Mouse (Mus musculus) cerebellum, adult 2 months (tissue): ENCODE data around the gene Atp1a1. TPM values are rescaled to one million over a fixed set of nuclear protein-coding genes. Genes with fewer than 3 reads are reported as not detected.

ENCODE experiments used
- DNase-seq, 2 experiments: peaks; one replicate each; pipeline ENCODE4 v3.0.0; 2021
- H3K27ac ChIP-seq: fragments of 200-500 bp; 2 replicates; pipeline ENCODE4 v1.5.1; 2012; ENCODE audit warnings: low read length, control low read depth, inconsistent platforms; ENCODE audit not compliant: insufficient read depth
- H3K27me3 ChIP-seq: fragments of 200-500 bp; 2 replicates; pipeline ENCODE4 v1.6.1; 2012; ENCODE audit warnings: inconsistent platforms, mild to moderate bottlenecking, low read length, moderate library complexity; ENCODE audit not compliant: control insufficient read depth, insufficient read depth
- H3K4me1 ChIP-seq: fragments of 200-500 bp; 2 replicates; pipeline ENCODE4 v1.6.1; 2011; ENCODE audit warnings: low read length; ENCODE audit not compliant: control insufficient read depth, insufficient read depth
- H3K4me3 ChIP-seq: fragments of 200-500 bp; replicated peaks from 2 replicates; pipeline ENCODE3; 2011; ENCODE audit warnings: mild to moderate bottlenecking, low read depth, low read length, control low read depth; ENCODE audit not compliant: insufficient read depth
- CTCF ChIP-seq: fragments of 200-500 bp; IDR thresholded peaks from 2 replicates; pipeline ENCODE4 v1.5.1; 2011; ENCODE audit warnings: low read depth, mild to moderate bottlenecking, control low read depth, low read length, moderate library complexity, borderline replicate concordance; ENCODE audit not compliant: insufficient read depth
- POLR2A ChIP-seq: fragments of 200-500 bp; IDR thresholded peaks from 2 replicates; pipeline ENCODE4 v1.6.1; 2011; ENCODE audit warnings: low read length, control low read depth, borderline replicate concordance; ENCODE audit not compliant: insufficient read depth
- WGBS: fragments of 180-500 bp; shearing (Covaris S2); methylation state at CpG from one replicate; pipeline ENCODE4 v1.1.7; 2018; 5-methylcytosine and 5-hydroxymethylcytosine counted together
- polyA plus RNA-seq: library from polyadenylated mRNA; depleted of rRNA; stranded (reverse); fragments of >200 nt; gene quantifications from 2 replicates; pipeline ENCODE4 v1.2.3, GENCODE M21; 2012

Atp1a1 gene
- polyA plus RNA-seq, 1 experiment = 826 TPM

GRCm38 (mm10) chr3:101552621-101553620 lies 51.6 kb downstream of the Atp1a1 start:
- no peak overlapping the region for H3K27ac ChIP-seq
- 69% methylated on average over 7 of the region's 7 CpGs for WGBS
- peak in 1 of 2 experiments; percentile 57 for DNase-seq

DNA sequence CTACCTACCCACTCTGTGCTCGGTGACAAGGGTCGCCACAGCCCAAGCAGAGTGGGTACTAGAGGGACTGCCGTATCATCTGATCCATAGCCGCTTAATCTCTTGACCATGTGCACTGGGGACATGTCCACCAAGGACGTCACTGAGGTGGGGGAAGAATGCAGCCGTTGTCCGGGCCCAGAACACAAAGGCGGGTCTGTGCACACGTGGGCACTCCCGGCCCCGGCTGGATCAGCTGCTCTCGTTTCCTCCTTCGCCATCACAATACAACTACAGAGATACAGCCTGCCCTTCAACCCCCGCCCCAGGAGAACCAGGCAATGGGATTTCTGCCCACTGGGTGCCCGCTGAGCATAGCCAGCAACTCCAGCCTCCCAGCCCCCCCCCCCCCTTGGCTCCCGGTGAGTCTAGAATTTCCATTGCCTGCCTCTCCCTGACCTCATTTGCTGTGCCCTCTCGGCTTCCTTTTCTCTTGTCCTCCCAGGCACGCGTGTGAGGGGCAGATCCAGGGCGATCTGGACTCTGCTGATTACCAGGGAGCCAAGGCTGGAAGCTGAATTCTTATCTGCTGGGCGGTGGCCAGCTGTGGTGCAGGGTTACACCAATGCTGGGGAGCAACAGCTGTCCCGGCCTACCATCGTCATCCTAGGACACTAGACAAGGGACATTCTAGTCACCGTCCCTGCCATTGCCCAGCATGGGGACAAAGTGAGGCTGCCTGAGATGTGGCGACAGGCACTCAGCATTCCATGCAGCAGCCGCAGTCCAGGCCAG lies 52.8 kb downstream of the Atp1a1 start:
- 62% methylated on average over 26 of the region's 26 CpGs for WGBS
- peak in 1 of 2 experiments; percentile 56 for DNase-seq
- peak overlapping the region; percentile 12; the same call in 1 of the 2 replicates for H3K27ac ChIP-seq
- H3K4me1 ChIP-seq = peaks cover 12% of the 10 kb centered on the region
- no peaks in the 10 kb centered on the region for H3K27me3 ChIP-seq
- TF ChIP-seq POLR2A (no peak), CTCF (no peak)
- no peak overlapping the region for H3K4me3 ChIP-seq

More at GRCm38 (mm10) chr3:101552621-101553620, 51.6 kb downstream of the Atp1a1 start:
- TF ChIP-seq POLR2A = no peak
- Histone ChIP-seq H3K27me3 (no peaks in the 10 kb centered on the region), H3K4me3 (no peak overlapping the region), H3K4me1 (peaks cover 21% of the 10 kb centered on the region)

DNA sequence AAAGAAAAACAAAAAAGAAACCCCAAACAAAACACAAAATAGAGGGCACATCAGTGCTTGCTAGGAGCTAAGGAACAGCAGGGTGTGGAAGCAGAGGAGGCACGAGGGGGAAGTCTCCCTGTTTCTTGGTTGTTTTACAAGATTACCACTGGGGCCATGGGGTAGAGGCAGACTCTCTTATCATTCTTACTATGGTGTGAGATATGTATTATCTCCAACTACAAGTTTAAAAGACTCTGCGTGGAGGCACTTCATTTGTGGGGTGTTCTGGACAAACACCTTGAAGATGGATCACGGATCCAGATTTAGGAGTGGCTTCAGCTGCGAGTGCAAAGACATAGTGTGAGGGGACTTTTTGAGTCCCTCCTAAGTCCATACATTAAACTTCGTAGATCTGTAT lies 54.7 kb downstream of the Atp1a1 start:
- Histone ChIP-seq H3K4me3 (no peak overlapping the region), H3K27ac (no peak overlapping the region), H3K4me1 (peaks cover 12% of the 10 kb centered on the region), H3K27me3 (no peaks in the 10 kb centered on the region)
- WGBS = 91% methylated on average over 5 of the region's 5 CpGs
- TF ChIP-seq CTCF (no peak), POLR2A (no peak)
- no peak for DNase-seq

DNA sequence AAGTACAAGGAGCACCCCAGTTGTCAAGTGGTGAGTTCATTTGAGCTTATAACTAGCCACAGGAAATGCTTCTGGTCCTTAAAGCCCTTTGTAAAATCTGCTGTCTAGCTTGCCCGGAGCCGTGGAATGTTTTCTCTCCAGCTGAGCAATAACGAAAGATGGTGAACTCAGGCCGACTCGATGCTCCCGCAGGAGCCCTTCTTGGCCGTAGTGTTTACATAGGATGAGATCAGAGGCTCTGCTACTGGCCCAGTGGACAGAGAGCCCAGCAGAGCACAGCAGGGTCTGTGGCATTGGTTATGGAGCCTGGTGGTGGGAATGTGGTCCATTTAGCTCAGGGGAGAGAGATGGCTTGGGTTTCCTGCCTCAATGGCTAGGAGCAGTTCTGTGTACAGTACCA lies 60.4 kb downstream of the Atp1a1 start:
- Histone ChIP-seq H3K4me1 (no peaks in the 10 kb centered on the region), H3K4me3 (no peak overlapping the region), H3K27me3 (no peaks in the 10 kb centered on the region), H3K27ac (no peak overlapping the region)
- 57% methylated on average over 7 of the region's 7 CpGs for WGBS
- TF ChIP-seq POLR2A = no peak
- DNase-seq = no peak

DNA sequence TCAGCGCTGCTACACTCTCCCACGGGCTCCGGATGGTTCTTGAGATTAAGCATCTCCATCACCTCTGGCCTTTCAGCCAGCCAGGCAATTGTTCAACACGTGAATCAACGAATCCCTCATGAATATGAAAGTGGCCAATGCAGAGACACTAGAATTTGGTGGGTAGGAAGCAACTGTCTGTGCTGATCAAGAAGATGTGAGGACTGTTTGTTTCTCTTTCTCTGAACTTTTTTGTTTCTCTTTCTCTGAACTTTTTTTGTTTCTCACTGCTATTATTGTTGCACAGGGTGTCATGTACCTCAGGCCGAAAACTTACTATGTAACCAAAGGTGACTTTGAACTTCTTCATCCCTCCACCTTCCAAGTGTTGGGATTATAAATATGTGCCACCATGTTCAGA lies 62.9 kb downstream of the Atp1a1 start:
- Histone ChIP-seq H3K4me1 (no peaks in the 10 kb centered on the region), H3K4me3 (no peak overlapping the region), H3K27me3 (no peaks in the 10 kb centered on the region), H3K27ac (no peak overlapping the region)
- WGBS = 57% methylated on average over 6 of the region's 6 CpGs
- no peak for DNase-seq
- TF ChIP-seq POLR2A (no peak), CTCF (no peak)

DNA sequence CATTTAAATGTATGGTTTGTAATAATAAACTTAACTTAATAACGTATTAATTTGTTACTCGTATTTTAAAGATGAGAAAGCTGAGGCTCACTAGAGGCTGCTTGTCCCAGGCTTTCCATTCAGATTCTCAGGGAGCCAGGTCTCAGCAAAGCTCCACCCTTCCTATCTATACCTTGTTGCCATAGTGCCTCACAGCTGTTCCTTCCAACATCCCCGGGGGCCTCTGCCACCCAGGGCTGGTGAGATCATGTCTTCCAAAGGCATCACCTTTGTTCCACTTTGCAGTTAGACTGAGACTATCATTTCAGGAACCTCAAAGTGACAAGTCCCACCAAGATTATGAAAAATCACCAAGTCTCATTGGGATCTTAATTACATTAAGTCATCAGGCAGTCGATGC lies 63.9 kb downstream of the Atp1a1 start:
- H3K27ac ChIP-seq = no peak overlapping the region
- no peaks in the 10 kb centered on the region for H3K27me3 ChIP-seq
- TF ChIP-seq POLR2A (no peak), CTCF (no peak)
- WGBS = 63% methylated on average over 4 of the region's 4 CpGs
- no peak overlapping the region for H3K4me3 ChIP-seq
- no peaks in the 10 kb centered on the region for H3K4me1 ChIP-seq
- DNase-seq = no peak

GRCm38 (mm10) chr3:101536322-101536721 lies 68.2 kb downstream of the Atp1a1 start:
- H3K4me3 ChIP-seq = no peak overlapping the region
- H3K27me3 ChIP-seq = no peaks in the 10 kb centered on the region
- no peak overlapping the region for H3K27ac ChIP-seq
- TF ChIP-seq CTCF (no peak), POLR2A (no peak)
- peaks cover 8% of the 10 kb centered on the region for H3K4me1 ChIP-seq
- no peak for DNase-seq
- 81% methylated on average over 7 of the region's 7 CpGs for WGBS
